Mouse (Mus musculus) brain, embryonic 14.5 days (tissue): ENCODE data around the gene Lsg1.

ENCODE experiments used
- CTCF ChIP-seq: fragments of 200-500 bp; IDR thresholded peaks from 2 replicates; pipeline ENCODE4 v1.5.1; 2012; ENCODE audit warnings: inconsistent platforms, mild to moderate bottlenecking, moderate library complexity, borderline replicate concordance; ENCODE audit not compliant: insufficient read depth, insufficient read length; ENCODE audit errors: extremely low read depth
- POLR2A ChIP-seq: fragments of 200-500 bp; IDR thresholded peaks from 2 replicates; pipeline ENCODE4 v1.6.1; 2012; ENCODE audit warnings: mild to moderate bottlenecking, inconsistent platforms, borderline replicate concordance; ENCODE audit not compliant: poor library complexity, insufficient read depth, insufficient read length, severe bottlenecking; ENCODE audit errors: extremely low read depth

DNA sequence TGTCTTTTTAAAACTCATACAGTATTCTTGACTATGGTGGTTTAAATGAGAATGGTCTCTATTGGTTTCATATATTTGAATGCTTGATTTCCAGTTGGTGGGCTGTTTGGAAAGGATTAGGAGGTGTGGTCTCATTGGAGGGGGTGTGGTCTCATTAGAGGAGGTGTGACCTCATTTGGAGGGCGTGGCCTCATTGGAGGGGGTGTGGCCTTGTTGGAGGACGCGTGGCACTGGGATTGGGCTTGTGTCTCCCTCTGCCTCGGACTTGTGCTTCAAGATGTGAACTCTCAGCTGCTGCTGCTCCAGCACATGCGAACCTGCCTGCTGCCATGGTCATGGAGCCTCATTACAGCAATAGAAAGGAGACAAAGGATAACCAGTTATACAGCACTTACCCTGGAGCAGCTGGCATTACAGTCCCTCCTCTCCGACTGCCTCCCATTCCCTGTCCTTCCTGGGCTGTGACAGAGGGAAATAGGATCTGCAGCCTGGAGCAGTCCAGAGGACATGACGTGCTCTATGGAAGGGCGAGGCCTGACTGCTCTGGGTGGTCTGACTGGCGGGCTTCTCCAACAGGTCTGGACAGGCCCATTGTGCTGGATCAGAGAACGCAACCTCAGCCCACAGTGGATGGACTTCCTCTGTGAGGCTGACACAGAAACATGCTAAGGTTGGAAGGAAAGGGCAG, 65.0 kb downstream of the Lsg1 start:
- TF ChIP-seq CTCF (no peak), POLR2A (no peak)
